Mouse (Mus musculus): ENCODE data around the gene Capn3.
A peak's percentile ranks its signal among the peaks of the same experiment; 100 is the strongest.

Gene Capn3

DNA sequence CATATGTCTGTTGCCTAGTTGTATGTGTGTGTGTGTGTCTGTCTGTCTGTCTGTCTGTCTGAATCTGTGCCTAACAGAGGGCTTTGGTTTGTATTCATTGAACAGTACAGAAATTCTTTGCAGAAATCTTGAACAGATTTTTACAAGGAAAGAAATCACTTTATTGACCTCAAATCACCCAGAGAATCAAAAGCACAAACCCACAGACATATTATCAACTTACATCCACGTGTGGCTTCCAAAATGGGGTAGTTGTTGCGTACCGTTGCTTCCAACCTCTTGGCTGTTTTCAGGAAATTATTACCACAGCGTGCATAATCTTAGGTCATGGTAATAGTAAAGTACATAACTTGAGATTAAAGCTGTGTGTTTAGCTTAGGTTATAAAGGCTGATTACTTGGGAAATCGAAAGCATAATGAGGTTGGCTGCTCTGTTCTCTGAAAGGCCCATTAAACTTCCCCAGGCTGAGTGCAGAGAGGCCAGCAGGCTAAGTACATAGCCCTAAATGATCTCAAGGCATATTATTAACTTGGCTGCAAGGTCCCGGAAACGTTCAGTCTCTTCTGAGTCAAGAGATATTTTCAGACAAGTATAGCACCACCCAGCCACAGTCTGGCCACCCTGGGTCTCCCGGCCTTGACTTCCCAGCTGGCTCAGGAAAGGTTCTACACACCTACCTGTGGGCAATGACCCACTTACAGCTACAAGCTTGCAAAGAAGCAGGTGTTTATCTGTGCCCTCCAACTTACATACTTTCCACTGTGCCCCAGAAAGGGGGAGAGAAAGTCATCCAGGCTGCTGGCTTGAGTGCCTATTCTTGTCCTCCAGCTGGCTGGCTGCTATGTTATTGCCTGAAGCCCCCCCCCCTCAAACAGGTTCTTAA lies 26.9 kb downstream of the Capn3 start:
- DNase-seq (ENCODE audit: low spot score in 2 of 2), result no peak

DNA sequence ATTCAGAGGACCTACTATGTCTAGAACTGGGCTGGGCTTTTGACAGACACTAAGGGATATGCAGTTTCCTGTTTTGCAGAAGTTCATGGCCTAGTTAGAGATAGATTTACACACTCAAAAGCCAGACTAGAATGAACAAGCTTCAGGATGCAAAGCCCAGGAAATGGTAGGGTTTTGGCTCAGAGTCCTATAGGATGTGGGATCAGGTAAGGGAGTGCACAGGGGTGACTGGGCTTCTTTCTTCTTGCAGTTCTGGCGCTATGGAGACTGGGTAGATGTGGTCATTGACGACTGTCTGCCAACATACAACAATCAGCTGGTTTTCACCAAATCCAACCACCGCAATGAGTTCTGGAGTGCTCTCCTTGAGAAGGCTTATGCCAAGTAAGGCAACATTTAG lies 28.4 kb downstream of the Capn3 start:
- no peak for DNase-seq (ENCODE audit: low spot score in 2 of 2)

GRCm38 (mm10) chr2:120493254-120493653 lies 37.4 kb downstream of the Capn3 start:
- no peak for DNase-seq (ENCODE audit: low spot score in 2 of 2)

DNA sequence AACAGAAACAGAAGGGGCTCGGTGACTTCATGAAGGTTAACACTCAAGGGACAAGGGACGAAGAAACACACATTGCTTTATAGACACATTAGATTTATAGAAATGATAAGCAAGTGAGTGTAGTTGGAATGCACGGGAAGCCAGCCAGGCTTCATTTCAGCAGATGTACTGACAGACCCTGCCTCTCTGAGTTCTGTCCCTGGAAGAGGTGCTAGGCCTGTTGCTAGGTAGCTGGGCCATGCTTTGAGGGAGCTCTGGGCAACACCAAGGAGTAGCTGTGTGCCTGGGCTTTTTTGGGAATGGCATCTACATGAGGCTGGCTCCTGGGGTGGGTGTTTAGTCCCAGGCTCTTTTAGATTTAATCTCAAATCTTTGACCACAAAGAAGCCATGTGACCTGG lies 40.7 kb downstream of the Capn3 start:
- peak; percentile 28 to 58 for DNase-seq (ENCODE audit: low spot score in 2 of 2)

GRCm38 (mm10) chr2:120499971-120500471 lies 44.2 kb downstream of the Capn3 start:
- DNase-seq (ENCODE audit: low spot score in 2 of 2), result no peak

DNA sequence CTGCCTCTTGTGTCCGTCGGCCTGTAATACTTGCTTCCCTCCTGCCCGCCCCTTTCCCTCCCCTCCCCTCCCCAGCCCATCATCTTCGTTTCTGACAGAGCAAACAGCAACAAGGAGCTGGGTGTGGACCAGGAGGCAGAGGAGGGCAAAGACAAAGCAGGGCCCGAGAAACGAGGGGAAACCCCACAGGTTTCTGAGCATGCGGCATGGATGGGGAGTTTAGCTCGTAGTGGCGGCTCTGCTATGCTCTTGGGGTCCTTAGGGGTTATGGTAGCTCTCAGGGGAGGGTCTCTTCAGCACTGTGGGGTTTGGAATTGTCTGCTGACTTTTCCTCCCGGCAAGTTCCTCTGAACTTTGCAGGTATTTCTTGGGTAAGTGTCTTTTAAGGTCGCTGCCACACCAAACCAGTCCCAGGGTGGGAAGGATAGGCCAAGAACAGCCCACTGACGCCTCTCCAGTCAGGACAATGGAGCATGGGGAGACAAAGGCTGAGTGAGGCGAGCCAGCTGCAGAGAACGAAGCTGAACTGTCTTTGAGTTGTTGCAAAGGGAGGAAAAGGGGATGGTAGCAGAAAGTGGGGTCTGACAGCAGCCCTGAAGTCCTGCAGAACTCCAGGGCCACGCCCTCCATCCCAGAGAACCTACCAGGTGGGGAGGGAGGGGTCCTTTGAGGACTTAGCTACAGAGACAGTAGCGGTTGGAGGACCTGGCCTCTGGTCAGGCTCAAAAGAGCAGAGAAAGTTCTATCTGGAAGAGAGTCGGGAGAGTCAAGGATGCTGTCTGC lies 45.5 kb downstream of the Capn3 start:
- DNase-seq (ENCODE audit: low spot score in 2 of 2), result no peak

- DNase-seq (ENCODE audit: low spot score in 2 of 2), result no peak
Observed at GRCm38 (mm10) chr2:120501931-120502604, 46.2 kb downstream of the Capn3 start.

GRCm38 (mm10) chr2:120502605-120502990 lies 46.8 kb downstream of the Capn3 start:
- no peak for DNase-seq (ENCODE audit: low spot score in 2 of 2)

- DNase-seq (ENCODE audit: low spot score in 2 of 2), result no peak
Observed at GRCm38 (mm10) chr2:120503094-120503493, 47.3 kb downstream of the Capn3 start.

DNA sequence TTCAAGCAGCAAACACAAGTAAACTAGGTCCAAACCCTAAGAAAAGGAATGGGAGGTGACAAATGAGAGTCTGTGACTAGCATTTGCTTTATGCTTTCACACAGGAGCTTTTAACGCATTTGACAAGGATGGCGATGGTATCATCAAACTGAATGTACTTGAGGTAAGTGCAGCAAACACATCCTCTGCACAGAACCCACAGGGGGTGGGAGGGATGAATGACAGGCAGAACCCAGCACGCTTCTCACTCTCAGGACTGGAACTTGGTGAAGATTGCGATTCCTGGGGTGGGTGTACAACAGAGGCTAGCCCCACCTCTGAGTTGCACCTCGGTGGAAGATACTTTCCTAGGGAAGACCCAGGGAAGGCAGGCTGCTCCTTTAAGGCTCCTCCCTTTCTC lies 48.2 kb downstream of the Capn3 start:
- DNase-seq (ENCODE audit: low spot score in 2 of 2), result no peak

DNA sequence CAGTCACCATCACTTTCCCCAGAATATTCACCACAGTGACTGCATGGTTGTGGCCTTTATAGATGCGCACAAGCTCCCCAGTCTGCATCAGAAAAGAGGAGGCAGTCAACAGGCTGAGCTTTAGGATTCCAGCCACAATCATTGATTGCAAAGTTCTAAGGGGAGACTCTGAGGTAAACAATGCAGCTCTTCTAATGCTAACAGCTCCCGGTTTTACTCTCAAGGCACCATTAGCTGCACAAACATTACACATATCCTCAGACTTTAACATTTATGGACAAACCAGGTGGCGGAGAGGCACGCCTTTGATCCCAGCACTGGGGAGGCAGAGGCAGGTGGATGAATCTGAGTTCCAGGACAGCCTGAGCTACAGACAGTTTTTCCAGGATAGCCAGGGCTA lies 58.4 kb downstream of the Capn3 start:
- no peak for DNase-seq (ENCODE audit: low spot score in 2 of 2)

GRCm38 (mm10) chr2:120518547-120519210 lies 62.9 kb downstream of the Capn3 start:
- DNase-seq (ENCODE audit: low spot score in 2 of 2), result no peak

GRCm38 (mm10) chr2:120526771-120527170 lies 71.0 kb downstream of the Capn3 start:
- no peak for DNase-seq (ENCODE audit: low spot score in 2 of 2)

- no peak for DNase-seq (ENCODE audit: low spot score in 2 of 2)
Observed at GRCm38 (mm10) chr2:120529531-120529930, 73.7 kb downstream of the Capn3 start.

DNA sequence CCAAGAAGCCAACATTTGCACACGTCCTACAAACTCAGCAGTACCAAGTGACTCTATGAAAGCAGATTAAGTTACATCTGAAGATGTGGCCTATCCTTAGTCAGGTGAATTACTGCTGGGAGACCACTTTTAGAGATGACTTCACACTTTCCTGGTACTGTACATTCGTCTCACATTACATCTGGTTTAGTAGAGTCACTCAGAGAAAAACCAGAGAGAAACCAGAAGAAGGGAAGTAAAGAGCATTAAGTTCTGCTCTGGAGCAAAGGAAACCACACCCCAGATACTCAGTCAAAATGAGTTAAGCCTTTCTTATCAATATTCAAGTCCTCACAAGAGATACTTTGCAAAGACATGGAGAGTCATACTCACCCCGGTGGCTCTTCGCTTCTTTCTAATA lies 75.4 kb downstream of the Capn3 start:
- no peak for DNase-seq (ENCODE audit: low spot score in 2 of 2)

GRCm38 (mm10) chr2:120539333-120539732 lies 83.5 kb downstream of the Capn3 start:
- DNase-seq (ENCODE audit: low spot score in 2 of 2), result no peak

- peak; percentile 60 to 85 for DNase-seq (ENCODE audit: low spot score in 2 of 2)
Observed at GRCm38 (mm10) chr2:120539778-120540208, 84.0 kb downstream of the Capn3 start.

GRCm38 (mm10) chr2:120544732-120545131 lies 88.9 kb downstream of the Capn3 start:
- DNase-seq (ENCODE audit: low spot score in 2 of 2), result no peak
